Mouse (Mus musculus): Measurements from ENCODE around the gene Sned1. TPM values are rescaled to one million over a fixed set of nuclear protein-coding genes. Genes with fewer than 3 reads are reported as not detected.

Gene Sned1
- total and polyA plus RNA-seq, 3 experiments, result 7.2 to 8.9 (median 7.6) TPM

DNA sequence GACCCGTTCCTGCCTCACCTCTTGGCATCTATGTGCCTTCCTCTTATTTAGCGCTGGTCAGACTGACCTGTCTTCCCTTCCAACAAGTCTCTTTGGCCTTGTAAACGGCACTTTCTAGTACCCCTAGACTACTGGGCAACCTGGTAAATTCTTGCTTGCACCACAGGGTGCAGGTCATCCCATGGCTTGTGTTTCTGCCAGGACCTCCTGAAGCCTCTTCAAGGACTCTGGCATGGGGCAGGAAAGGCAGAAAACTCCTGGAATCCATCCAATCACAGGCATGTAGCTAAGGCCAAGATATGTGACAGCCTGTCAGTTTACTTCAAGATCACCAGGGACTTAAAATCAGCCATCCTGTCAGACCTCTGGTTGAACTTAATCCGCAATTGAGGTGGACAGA, 6.0 kb upstream of the Sned1 start:
- H3K27me3 ChIP-seq (ENCODE audit: control insufficient read depth, insufficient read depth, low read length), result no peaks in the 10 kb centered on the region
- peak in 1 of 2 experiments; percentile 31 for DNase-seq
- no peak overlapping the region for H3K4me3 ChIP-seq
- TF ChIP-seq POLR2A (IDR thresholded peaks at IDR 0.05; ENCODE audit: insufficient read depth, low read depth, low read length), result no peak
- intact Hi-C loops (cut with DNase I), result loop anchor here (10.0 kb wide), 1 partner anchor 115 kb away; the partner anchor contains the start of genes Pask and Ppp1r7
- no peaks in the 10 kb centered on the region for H3K36me3 ChIP-seq (ENCODE audit: control insufficient read depth, insufficient read depth, low read length)
- WGBS, result 62% methylated on average over 4 of the region's 4 CpGs
- peaks cover 2% of the 10 kb centered on the region; the same call in 1 of the 2 replicates for H3K4me1 ChIP-seq (ENCODE audit: control insufficient read depth, insufficient read depth, low read length)
- H3K27ac ChIP-seq, result no peak overlapping the region
- H3K9ac ChIP-seq (ENCODE audit: low read depth, low read length), result no peak overlapping the region
- no peaks in the 10 kb centered on the region for H3K79me2 ChIP-seq (replicated peaks; ENCODE audit: control insufficient read depth, insufficient read depth, low read length)

DNA sequence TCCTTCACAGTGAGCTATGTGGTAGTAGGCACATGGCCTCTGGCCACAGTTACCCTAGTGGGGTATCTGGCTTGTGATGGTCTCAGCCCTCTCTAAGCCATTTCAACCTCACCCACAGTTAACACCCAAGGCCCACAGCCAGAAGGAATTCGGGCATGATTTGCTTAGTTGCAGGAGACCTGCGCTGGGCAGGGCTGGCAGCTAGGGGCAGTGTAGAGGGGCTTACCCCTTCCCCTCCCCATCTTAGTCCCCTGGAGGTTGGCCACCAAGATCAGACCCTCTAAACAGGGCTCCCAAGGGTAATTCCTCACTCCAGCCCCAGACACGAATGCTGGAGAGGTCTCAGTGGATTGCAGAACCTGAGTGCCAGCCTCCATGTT, 894 bp downstream of the Sned1 start:
- peak overlapping the region; percentile 70 for H3K27ac ChIP-seq
- no peak for TF ChIP-seq EP300 (IDR thresholded peaks at IDR 0.05; ENCODE audit: insufficient read depth, low read depth, low read length)
- peak; percentile 57 for TF ChIP-seq CTCF (IDR thresholded peaks at IDR 0.05)
- no peak for DNase-seq
- H3K9ac ChIP-seq (ENCODE audit: low read depth, low read length), result peak overlapping the region; percentile 72
- WGBS, result 38% methylated on average over 3 of the region's 3 CpGs
- intact Hi-C loops (cut with DNase I), result loop anchor here (1.0 to 10.0 kb wide), 4 partner anchors 26 to 108 kb away; partner anchors contain the start of genes Pask and Ppp1r7
- peaks cover 3% of the 10 kb centered on the region for H3K4me1 ChIP-seq (ENCODE audit: control insufficient read depth, insufficient read depth, low read length)
- H3K4me3 ChIP-seq, result peak overlapping the region; percentile 72
- H3K79me2 ChIP-seq (replicated peaks; ENCODE audit: control insufficient read depth, insufficient read depth, low read length), result no peaks in the 10 kb centered on the region
- no peaks in the 10 kb centered on the region for H3K36me3 ChIP-seq (ENCODE audit: control insufficient read depth, insufficient read depth, low read length)
- H3K27me3 ChIP-seq (ENCODE audit: control insufficient read depth, insufficient read depth, low read length), result no peaks in the 10 kb centered on the region

GRCm38 (mm10) chr1:93237676-93238075, 2.0 kb downstream of the Sned1 start:
- TF ChIP-seq POLR2A (IDR thresholded peaks at IDR 0.05; ENCODE audit: insufficient read depth, low read depth, low read length) (no peak), EP300 (IDR thresholded peaks at IDR 0.05; ENCODE audit: insufficient read depth, low read depth, low read length) (no peak), CTCF (IDR thresholded peaks at IDR 0.05) (no peak)
- H3K4me3 ChIP-seq, result no peak overlapping the region
- H3K36me3 ChIP-seq (ENCODE audit: control insufficient read depth, insufficient read depth, low read length), result no peaks in the 10 kb centered on the region
- no peak overlapping the region for H3K27ac ChIP-seq
- DNase-seq, result no peak
- intact Hi-C loops (cut with DNase I), result loop anchor here (2.0 to 10.0 kb wide), 3 partner anchors 27 to 107 kb away; partner anchors contain the start of genes Pask and Ppp1r7
- peaks cover 3% of the 10 kb centered on the region for H3K4me1 ChIP-seq (ENCODE audit: control insufficient read depth, insufficient read depth, low read length)
- no peaks in the 10 kb centered on the region for H3K79me2 ChIP-seq (replicated peaks; ENCODE audit: control insufficient read depth, insufficient read depth, low read length)
- 90% methylated on average over 10 of the region's 10 CpGs for WGBS
- no peak overlapping the region for H3K9ac ChIP-seq (ENCODE audit: low read depth, low read length)
- H3K27me3 ChIP-seq (ENCODE audit: control insufficient read depth, insufficient read depth, low read length), result no peaks in the 10 kb centered on the region

- Histone ChIP-seq H3K27ac (no peak overlapping the region), H3K36me3 (ENCODE audit: control insufficient read depth, insufficient read depth, low read length) (no peaks in the 10 kb centered on the region), H3K9ac (ENCODE audit: low read depth, low read length) (no peak overlapping the region), H3K4me1 (ENCODE audit: control insufficient read depth, insufficient read depth, low read length) (peaks cover 3% of the 10 kb centered on the region), H3K79me2 (replicated peaks; ENCODE audit: control insufficient read depth, insufficient read depth, low read length) (no peaks in the 10 kb centered on the region), H3K4me3 (no peak overlapping the region), H3K27me3 (ENCODE audit: control insufficient read depth, insufficient read depth, low read length) (no peaks in the 10 kb centered on the region)
- TF ChIP-seq POLR2A (IDR thresholded peaks at IDR 0.05; ENCODE audit: insufficient read depth, low read depth, low read length) (no peak), CTCF (IDR thresholded peaks at IDR 0.05) (peak; percentile 53)
- intact Hi-C loops (cut with DNase I), result loop anchor here (5.0 to 10.0 kb wide), 2 partner anchors 64 to 107 kb away; partner anchors contain the start of genes Pask and Ppp1r7
- WGBS, result 67% methylated on average over 4 of the region's 4 CpGs
- no peak for DNase-seq
Measured at GRCm38 (mm10) chr1:93238201-93238600, 2.6 kb downstream of the Sned1 start.

GRCm38 (mm10) chr1:93245936-93246335, 10.3 kb downstream of the Sned1 start:
- Histone ChIP-seq H3K79me2 (replicated peaks; ENCODE audit: control insufficient read depth, insufficient read depth, low read length) (no peaks in the 10 kb centered on the region), H3K9ac (ENCODE audit: low read depth, low read length) (no peak overlapping the region), H3K4me1 (ENCODE audit: control insufficient read depth, insufficient read depth, low read length) (peaks cover 11% of the 10 kb centered on the region), H3K4me3 (no peak overlapping the region), H3K27ac (no peak overlapping the region), H3K27me3 (ENCODE audit: control insufficient read depth, insufficient read depth, low read length) (no peaks in the 10 kb centered on the region), H3K36me3 (ENCODE audit: control insufficient read depth, insufficient read depth, low read length) (no peaks in the 10 kb centered on the region)
- intact Hi-C loops (cut with DNase I), result no loop called here
- WGBS, result 22% methylated on average over 2 of the region's 2 CpGs
- peak; percentile 26 to 36 for DNase-seq
- TF ChIP-seq EP300 (IDR thresholded peaks at IDR 0.05; ENCODE audit: insufficient read depth, low read depth, low read length) (no peak), POLR2A (IDR thresholded peaks at IDR 0.05; ENCODE audit: insufficient read depth, low read depth, low read length) (no peak), CTCF (IDR thresholded peaks at IDR 0.05) (no peak)

GRCm38 (mm10) chr1:93252586-93252985, 16.9 kb downstream of the Sned1 start:
- no peak overlapping the region for H3K27ac ChIP-seq
- H3K9ac ChIP-seq (ENCODE audit: low read depth, low read length), result no peak overlapping the region
- H3K36me3 ChIP-seq (ENCODE audit: control insufficient read depth, insufficient read depth, low read length), result no peaks in the 10 kb centered on the region
- H3K4me1 ChIP-seq (ENCODE audit: control insufficient read depth, insufficient read depth, low read length), result no peaks in the 10 kb centered on the region
- H3K79me2 ChIP-seq (replicated peaks; ENCODE audit: control insufficient read depth, insufficient read depth, low read length), result no peaks in the 10 kb centered on the region
- no peaks in the 10 kb centered on the region for H3K27me3 ChIP-seq (ENCODE audit: control insufficient read depth, insufficient read depth, low read length)
- DNase-seq, result no peak
- intact Hi-C loops (cut with DNase I), result no loop called here
- 55% methylated on average over 2 of the region's 2 CpGs for WGBS
- TF ChIP-seq POLR2A (IDR thresholded peaks at IDR 0.05; ENCODE audit: insufficient read depth, low read depth, low read length), result no peak
- no peak for TF ChIP-seq EP300 (IDR thresholded peaks at IDR 0.05; ENCODE audit: insufficient read depth, low read depth, low read length)
- no peak for TF ChIP-seq CTCF (IDR thresholded peaks at IDR 0.05)
- no peak overlapping the region for H3K4me3 ChIP-seq

Measured in heart, adult 2 months (tissue).